Mouse (Mus musculus) heart, embryonic 12.5 days (tissue): Measurements from ENCODE around the gene Cpm. TPM values are rescaled to one million over a fixed set of nuclear protein-coding genes. Genes with fewer than 3 reads are reported as not detected.

ENCODE experiments used
- ATAC-seq: fragments of 200-750 bp; cut with Nextera tagmentation; 2 replicates; pipeline ENCODE4 v1.8.0; 2017; ENCODE audit warnings: moderate TSS enrichment, moderate library complexity; ENCODE audit not compliant: insufficient number of reproducible peaks, low FRiP score
- H3K27ac ChIP-seq: fragments of 300-500 bp; sonication (generic); 2 replicates; pipeline ENCODE4 v1.5.1; 2016; ENCODE audit warnings: mild to moderate bottlenecking, moderate library complexity; ENCODE audit not compliant: poor library complexity, severe bottlenecking
- H3K27me3 ChIP-seq: fragments of 300-500 bp; sonication (generic); replicated peaks from 2 replicates; pipeline ENCODE4 v1.6.1; 2016; ENCODE audit warnings: mild to moderate bottlenecking, moderate library complexity
- H3K36me3 ChIP-seq: fragments of 300-500 bp; sonication (generic); 2 replicates; pipeline ENCODE4 v1.6.1; 2016; ENCODE audit warnings: mild to moderate bottlenecking, moderate library complexity
- H3K4me1 ChIP-seq: fragments of 300-500 bp; sonication (generic); replicated peaks from 2 replicates; pipeline ENCODE4 v1.6.1; 2016; ENCODE audit warnings: mild to moderate bottlenecking
- H3K4me2 ChIP-seq: fragments of 300-500 bp; sonication (generic); 2 replicates; pipeline ENCODE4 v1.6.1; 2016; ENCODE audit warnings: mild to moderate bottlenecking, moderate library complexity
- H3K4me3 ChIP-seq: fragments of 300-500 bp; sonication (generic); 2 replicates; pipeline ENCODE4 v1.5.1; 2016; ENCODE audit warnings: mild to moderate bottlenecking
- H3K9ac ChIP-seq: fragments of 300-500 bp; sonication (generic); 2 replicates; pipeline ENCODE4 v1.6.1; 2016; ENCODE audit warnings: mild to moderate bottlenecking, moderate library complexity
- H3K9me3 ChIP-seq: fragments of 300-500 bp; sonication (generic); replicated peaks from 2 replicates; pipeline ENCODE4 v1.6.1; 2016; ENCODE audit warnings: mild to moderate bottlenecking, moderate library complexity
- WGBS: fragments of 180-500 bp; shearing (Covaris S2); methylation state at CpG from one replicate; pipeline ENCODE4 v1.1.7; 2016; 5-methylcytosine and 5-hydroxymethylcytosine counted together
- polyA plus RNA-seq: library from polyadenylated mRNA; unstranded; fragments of >200 nt; fragmentation: Nextera tagmentation; extraction: Ambion mirVana; gene quantifications from 2 replicates; pipeline ENCODE4 v1.2.1, GENCODE M21; 2016

The Cpm gene
- polyA plus RNA-seq, 1 experiment from 2014 or later = 2.5 TPM

GRCm38 (mm10) chr10:117609810-117610090 lies 19.6 kb upstream of the Cpm start:
- no peak overlapping the region for H3K9ac ChIP-seq
- H3K4me3 ChIP-seq = no peak overlapping the region
- H3K9me3 ChIP-seq = peaks cover 7% of the 10 kb centered on the region; the same call in 1 of the 2 replicates
- no peak overlapping the region for H3K27ac ChIP-seq
- H3K4me2 ChIP-seq = no peak overlapping the region
- H3K4me1 ChIP-seq = no peaks in the 10 kb centered on the region
- WGBS = 80% methylated on average over 6 of the region's 6 CpGs
- no peak for ATAC-seq
- H3K36me3 ChIP-seq = no peaks in the 10 kb centered on the region
- no peaks in the 10 kb centered on the region for H3K27me3 ChIP-seq

DNA sequence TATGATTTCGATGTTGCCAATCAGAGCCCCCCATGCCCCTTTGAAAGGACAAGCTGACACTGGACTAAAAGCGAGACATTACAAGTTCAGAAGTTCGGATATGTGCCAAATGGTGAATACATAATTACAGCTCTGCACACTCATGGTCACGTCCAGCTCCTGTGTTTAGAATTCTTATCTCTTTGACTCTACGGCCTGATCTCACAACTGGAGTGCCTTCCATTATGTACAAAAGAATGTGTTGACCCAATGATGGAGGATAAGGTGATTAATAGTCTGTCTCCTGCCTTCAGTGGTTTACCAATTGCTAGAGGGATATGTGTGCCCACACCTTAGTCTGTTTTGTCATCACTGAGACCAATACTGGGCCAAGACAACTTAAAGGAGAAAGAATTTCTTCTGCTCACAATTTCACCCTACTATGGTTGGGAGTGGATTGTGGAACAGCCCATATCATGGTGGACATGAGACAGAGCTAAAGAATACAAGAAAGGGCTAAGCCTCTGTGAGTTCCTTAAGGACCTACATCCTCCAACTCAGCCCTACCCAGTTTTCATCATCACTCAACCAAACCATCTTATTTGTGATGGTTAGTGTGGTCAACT lies 19.0 kb upstream of the Cpm start:
- Histone ChIP-seq H3K27me3 (no peaks in the 10 kb centered on the region), H3K36me3 (no peaks in the 10 kb centered on the region), H3K27ac (no peak overlapping the region), H3K4me1 (no peaks in the 10 kb centered on the region), H3K4me3 (no peak overlapping the region), H3K9ac (no peak overlapping the region), H3K9me3 (peaks cover 7% of the 10 kb centered on the region; the same call in 1 of the 2 replicates), H3K4me2 (no peak overlapping the region)
- WGBS = 66% methylated on average over 5 of the region's 5 CpGs
- ATAC-seq = no peak

- Histone ChIP-seq H3K27me3 (no peaks in the 10 kb centered on the region), H3K9ac (no peak overlapping the region), H3K4me2 (no peak overlapping the region), H3K4me1 (no peaks in the 10 kb centered on the region), H3K36me3 (no peaks in the 10 kb centered on the region), H3K4me3 (no peak overlapping the region), H3K9me3 (peaks cover 7% of the 10 kb centered on the region; the same call in 1 of the 2 replicates), H3K27ac (no peak overlapping the region)
- no peak for ATAC-seq
- 75% methylated on average over 2 of the region's 2 CpGs for WGBS
Observed at GRCm38 (mm10) chr10:117610794-117611384, 18.4 kb upstream of the Cpm start.

GRCm38 (mm10) chr10:117611503-117611902 lies 17.8 kb upstream of the Cpm start:
- no peaks in the 10 kb centered on the region for H3K36me3 ChIP-seq
- H3K4me3 ChIP-seq = no peak overlapping the region
- no peaks in the 10 kb centered on the region for H3K27me3 ChIP-seq
- ATAC-seq = no peak
- H3K27ac ChIP-seq = no peak overlapping the region
- no peak overlapping the region for H3K9ac ChIP-seq
- peaks cover 7% of the 10 kb centered on the region; the same call in 1 of the 2 replicates for H3K9me3 ChIP-seq
- 86% methylated on average over 2 of the region's 2 CpGs for WGBS
- H3K4me2 ChIP-seq = no peak overlapping the region
- H3K4me1 ChIP-seq = no peaks in the 10 kb centered on the region

- WGBS = 70% methylated on average over 2 of the region's 2 CpGs
- Histone ChIP-seq H3K9ac (no peak overlapping the region), H3K4me3 (no peak overlapping the region), H3K27ac (no peak overlapping the region), H3K9me3 (peaks cover 11% of the 10 kb centered on the region; the same call in 1 of the 2 replicates), H3K4me1 (no peaks in the 10 kb centered on the region), H3K36me3 (no peaks in the 10 kb centered on the region), H3K4me2 (no peak overlapping the region), H3K27me3 (no peaks in the 10 kb centered on the region)
- no peak for ATAC-seq
Observed at GRCm38 (mm10) chr10:117611976-117612375, 17.3 kb upstream of the Cpm start.

DNA sequence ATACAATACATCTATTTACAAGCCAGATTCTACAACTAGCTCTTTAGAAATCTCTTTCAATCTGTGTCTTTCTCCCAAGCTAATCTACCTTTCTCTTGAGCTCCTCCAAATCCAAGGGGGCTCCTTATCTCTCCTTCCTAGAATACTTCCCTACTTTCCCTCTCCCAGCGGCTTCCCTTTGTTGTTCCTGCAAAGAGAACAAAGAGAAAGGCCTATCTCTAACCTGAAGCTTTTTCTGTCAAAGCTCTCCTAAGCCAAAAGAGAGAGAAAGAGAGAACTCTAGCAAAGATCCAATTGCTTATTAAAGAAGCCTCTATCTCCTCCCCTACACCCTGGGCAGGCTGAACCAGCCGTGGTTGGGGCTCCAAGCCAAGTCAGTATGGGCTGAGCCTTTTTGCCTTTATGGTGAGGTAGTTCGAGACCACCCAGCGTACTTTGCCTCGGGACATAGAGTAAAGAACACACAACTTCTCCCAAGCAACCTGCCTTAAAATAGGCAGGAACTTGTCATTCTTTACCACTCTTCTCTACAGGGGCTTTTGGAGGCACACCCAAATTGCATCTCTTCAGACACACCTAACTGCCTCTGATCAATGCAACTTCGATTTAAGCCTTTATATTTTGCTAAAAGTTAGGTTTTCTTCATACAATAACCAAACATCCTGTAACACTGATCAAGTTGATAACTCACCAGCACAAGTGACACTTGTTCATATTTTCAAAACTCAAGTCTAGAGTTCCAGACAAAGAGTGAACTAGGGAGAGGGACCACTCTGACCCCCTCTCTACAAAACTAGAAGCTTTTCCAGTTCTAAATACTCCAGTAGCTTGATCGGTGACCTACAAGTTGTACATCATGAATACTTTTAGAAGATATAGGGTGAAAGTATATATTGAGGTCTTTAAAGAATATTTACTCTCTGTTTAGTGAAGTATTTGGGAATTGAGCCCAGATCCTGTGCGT lies 16.4 kb upstream of the Cpm start:
- Histone ChIP-seq H3K27me3 (no peaks in the 10 kb centered on the region), H3K9ac (no peak overlapping the region), H3K4me1 (no peaks in the 10 kb centered on the region), H3K36me3 (no peaks in the 10 kb centered on the region), H3K27ac (no peak overlapping the region), H3K4me3 (no peak overlapping the region), H3K9me3 (peaks cover 11% of the 10 kb centered on the region; the same call in 1 of the 2 replicates), H3K4me2 (no peak overlapping the region)
- ATAC-seq = no peak
- WGBS = 75% methylated on average over 8 of the region's 8 CpGs

DNA sequence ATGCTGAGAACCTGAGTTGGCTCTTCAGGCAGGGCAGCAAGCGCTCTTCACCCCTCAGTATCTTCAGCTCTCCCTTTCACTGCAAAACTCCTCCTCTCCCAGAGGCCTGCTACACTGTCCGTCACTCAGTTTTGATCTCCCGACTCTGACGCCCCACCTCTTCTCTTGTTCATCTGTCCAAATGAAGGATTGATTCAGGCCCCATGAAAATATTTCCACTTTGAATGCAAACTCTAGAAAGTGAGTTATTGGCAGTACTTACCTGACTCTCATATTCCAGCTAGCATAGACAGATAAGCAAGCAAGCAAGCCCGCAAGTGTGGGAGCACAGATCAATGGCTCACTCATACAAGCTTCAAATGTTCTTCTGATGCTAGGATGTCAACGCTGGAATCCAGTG lies 15.3 kb upstream of the Cpm start:
- H3K4me3 ChIP-seq = no peak overlapping the region
- no peaks in the 10 kb centered on the region for H3K27me3 ChIP-seq
- H3K9me3 ChIP-seq = 0 out of 2 replicates have a peak, but pooled peaks cover 6% of the 10 kb centered on the region
- H3K4me2 ChIP-seq = no peak overlapping the region
- no peaks in the 10 kb centered on the region for H3K36me3 ChIP-seq
- H3K4me1 ChIP-seq = no peaks in the 10 kb centered on the region
- no peak for ATAC-seq
- 61% methylated on average over 6 of the region's 6 CpGs for WGBS
- H3K27ac ChIP-seq = no peak overlapping the region
- H3K9ac ChIP-seq = no peak overlapping the region

DNA sequence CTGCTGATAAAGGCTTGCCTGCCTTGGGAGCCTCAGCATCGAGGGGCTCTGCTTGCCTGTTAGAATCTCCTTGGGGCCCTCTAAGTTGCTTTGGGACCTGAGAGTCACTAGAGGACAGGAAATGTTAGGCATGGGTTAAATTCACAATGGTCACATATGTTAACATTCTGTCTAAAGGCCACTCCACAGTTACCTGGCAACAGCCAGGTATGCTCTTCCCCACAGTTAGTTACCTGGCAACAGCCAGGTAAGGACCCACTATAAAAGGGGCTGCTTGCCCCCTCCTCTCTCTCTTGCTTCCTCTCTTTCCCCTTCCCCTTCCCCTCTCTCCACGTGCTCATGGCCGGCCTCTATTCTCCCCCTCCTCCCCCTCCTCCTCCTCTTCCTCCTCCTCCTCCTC lies 14.9 kb upstream of the Cpm start:
- WGBS = 71% methylated on average over 3 of the region's 3 CpGs
- ATAC-seq = no peak

GRCm38 (mm10) chr10:117615239-117615638 lies 14.1 kb upstream of the Cpm start:
- Histone ChIP-seq H3K4me3 (no peak overlapping the region), H3K4me1 (no peaks in the 10 kb centered on the region), H3K9ac (no peak overlapping the region), H3K27ac (no peak overlapping the region), H3K4me2 (no peak overlapping the region), H3K9me3 (0 out of 2 replicates have a peak, but pooled peaks cover 6% of the 10 kb centered on the region), H3K36me3 (no peaks in the 10 kb centered on the region), H3K27me3 (no peaks in the 10 kb centered on the region)
- 82% methylated on average over 8 of the region's 8 CpGs for WGBS
- ATAC-seq = no peak

More for the DNA sequence above, 14.9 kb upstream of the Cpm start:
- Histone ChIP-seq H3K9ac (no peak overlapping the region), H3K4me2 (no peak overlapping the region), H3K27ac (no peak overlapping the region), H3K9me3 (0 out of 2 replicates have a peak, but pooled peaks cover 6% of the 10 kb centered on the region), H3K36me3 (no peaks in the 10 kb centered on the region), H3K27me3 (no peaks in the 10 kb centered on the region), H3K4me3 (no peak overlapping the region), H3K4me1 (no peaks in the 10 kb centered on the region)

GRCm38 (mm10) chr10:117615746-117616145 lies 13.6 kb upstream of the Cpm start:
- no peak overlapping the region for H3K27ac ChIP-seq
- no peak for ATAC-seq
- 67% methylated on average over 4 of the region's 4 CpGs for WGBS
- H3K27me3 ChIP-seq = no peaks in the 10 kb centered on the region
- H3K36me3 ChIP-seq = no peaks in the 10 kb centered on the region
- H3K9ac ChIP-seq = no peak overlapping the region
- 0 out of 2 replicates have a peak, but pooled peaks cover 6% of the 10 kb centered on the region for H3K9me3 ChIP-seq
- H3K4me3 ChIP-seq = no peak overlapping the region
- H3K4me2 ChIP-seq = no peak overlapping the region
- no peaks in the 10 kb centered on the region for H3K4me1 ChIP-seq

DNA sequence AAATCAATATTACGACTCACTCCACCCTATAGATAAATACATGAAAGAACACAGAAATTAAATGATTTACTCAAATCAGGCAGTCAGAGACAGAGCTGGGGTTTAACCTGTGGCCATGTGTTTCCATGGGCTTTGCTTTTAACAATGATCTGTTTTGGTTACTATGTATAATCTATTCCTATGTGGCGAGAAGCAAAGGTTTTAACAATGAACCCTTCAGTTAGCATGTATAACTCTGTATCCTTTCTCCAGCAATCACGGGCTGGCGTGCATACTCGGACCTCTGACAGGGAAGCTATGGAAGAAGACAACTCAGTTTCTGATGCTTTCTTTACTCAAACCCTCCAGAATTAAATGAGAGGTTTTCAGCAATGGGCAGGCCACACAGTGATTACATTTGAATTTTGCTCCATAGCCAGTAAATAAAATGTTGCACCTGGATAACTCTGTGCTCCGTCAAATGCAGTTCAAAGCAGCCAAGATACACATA lies 13.1 kb upstream of the Cpm start:
- Histone ChIP-seq H3K27me3 (no peaks in the 10 kb centered on the region), H3K4me3 (no peak overlapping the region), H3K27ac (no peak overlapping the region), H3K9ac (no peak overlapping the region), H3K36me3 (no peaks in the 10 kb centered on the region), H3K4me2 (no peak overlapping the region), H3K9me3 (0 out of 2 replicates have a peak, but pooled peaks cover 4% of the 10 kb centered on the region), H3K4me1 (no peaks in the 10 kb centered on the region)
- ATAC-seq = no peak
- 82% methylated on average over 6 of the region's 6 CpGs for WGBS
